Mouse (Mus musculus) heart, postnatal 10 days (tissue): ENCODE results near the gene Thbs4. TPM values are rescaled to one million over a fixed set of nuclear protein-coding genes. Genes with fewer than 3 reads are reported as not detected.

Source experiments
- DNase-seq, 2 experiments: peaks; one replicate each; pipeline ENCODE4 v3.0.0; 2021
- intact Hi-C: fragments of 180-260 bp; cut with DNase I; formaldehyde crosslinking; loops from one replicate; pipeline ENCODE4 v1.15.1; 2025
- total RNA-seq, 2 experiments: library from RNA; stranded (reverse); gene quantifications; 2 replicates each; pipeline ENCODE4 v1.2.3; 2021

Thbs4 gene
- total RNA-seq, 2 experiments from 2014 or later = 8.9 to 12.4 TPM

GRCm38 (mm10) chr13:92732836-92733235 lies 61.8 kb downstream of the Thbs4 start:
- DNase-seq = no peak
- intact Hi-C loops = loop anchor here (10.0 kb wide), 1 partner anchor 828 kb away; no protein-coding TSS in a partner anchor

- peak; percentile 53 to 57 for DNase-seq
- intact Hi-C loops = loop anchor here (10.0 kb wide), 1 partner anchor 827 kb away; no protein-coding TSS in a partner anchor
Observed at GRCm38 (mm10) chr13:92731811-92732210, 62.8 kb downstream of the Thbs4 start.

- DNase-seq = peak; percentile 57 to 68
- intact Hi-C loops = loop anchor here (10.0 kb wide), 1 partner anchor 825 kb away; no protein-coding TSS in a partner anchor
Observed at GRCm38 (mm10) chr13:92729811-92730210, 64.8 kb downstream of the Thbs4 start.

- no peak for DNase-seq
- intact Hi-C loops = no loop called here
Observed at GRCm38 (mm10) chr13:92722389-92722788, 72.2 kb downstream of the Thbs4 start.

- no peak for DNase-seq
- intact Hi-C loops = no loop called here
Observed at GRCm38 (mm10) chr13:92721006-92721405, 73.6 kb downstream of the Thbs4 start.

GRCm38 (mm10) chr13:92717851-92718665 lies 76.6 kb downstream of the Thbs4 start:
- DNase-seq = no peak
- intact Hi-C loops = no loop called here

GRCm38 (mm10) chr13:92712619-92713018 lies 82.0 kb downstream of the Thbs4 start:
- intact Hi-C loops = no loop called here
- DNase-seq = no peak

GRCm38 (mm10) chr13:92711821-92712220 lies 82.8 kb downstream of the Thbs4 start:
- DNase-seq = no peak
- intact Hi-C loops = no loop called here

- intact Hi-C loops = no loop called here
- DNase-seq = no peak
Observed at GRCm38 (mm10) chr13:92710361-92710760, 84.3 kb downstream of the Thbs4 start.

- intact Hi-C loops = no loop called here
- no peak for DNase-seq
Observed at GRCm38 (mm10) chr13:92709535-92709934, 85.1 kb downstream of the Thbs4 start.

GRCm38 (mm10) chr13:92708466-92708865 lies 86.2 kb downstream of the Thbs4 start:
- intact Hi-C loops = no loop called here
- no peak for DNase-seq

- intact Hi-C loops = no loop called here
- DNase-seq = no peak
Observed at GRCm38 (mm10) chr13:92707941-92708340, 86.7 kb downstream of the Thbs4 start.

- intact Hi-C loops = no loop called here
- no peak for DNase-seq
Observed at GRCm38 (mm10) chr13:92706342-92707061, 88.1 kb downstream of the Thbs4 start.

- intact Hi-C loops = no loop called here
- no peak for DNase-seq
Observed at GRCm38 (mm10) chr13:92705016-92705535, 89.5 kb downstream of the Thbs4 start.

GRCm38 (mm10) chr13:92704189-92704588 lies 90.4 kb downstream of the Thbs4 start:
- no peak for DNase-seq
- intact Hi-C loops = no loop called here

- intact Hi-C loops = no loop called here
- DNase-seq = peak; percentile 53 to 68
Observed at GRCm38 (mm10) chr13:92703241-92704027, 91.2 kb downstream of the Thbs4 start.

GRCm38 (mm10) chr13:92702035-92702434 lies 92.6 kb downstream of the Thbs4 start:
- intact Hi-C loops = no loop called here

More at GRCm38 (mm10) chr13:92702035-92702434, 92.6 kb downstream of the Thbs4 start:
- DNase-seq = no peak
